Mouse (Mus musculus): ENCODE measurements around the gene 1700017N19Rik. TPM values are rescaled to one million over a fixed set of nuclear protein-coding genes. Genes with fewer than 3 reads are reported as not detected.

Gene 1700017N19Rik
- polyA plus RNA-seq (2012; rRNA removed; ENCODE audit: low replicate concordance), result not detected in 2 replicates

GRCm38 (mm10) chr10:100590323-100590722, at the start of gene 1700017N19Rik, which contains the start of gene 4930430F08Rik:
Gene 1700017N19Rik, plus strand, starts transcription at chr10:100590484.
Gene 4930430F08Rik, minus strand, starts transcription at chr10:100590423.

Other genes starting within 250 kb of the 1700017N19Rik start
- not detected in 2 replicates for gene Gm4302, start 249.6 kb upstream of the 1700017N19Rik start, polyA plus RNA-seq (2012; rRNA removed; ENCODE audit: low replicate concordance)
- gene Gm4303, start 244.5 kb upstream of the 1700017N19Rik start, polyA plus RNA-seq (2012; rRNA removed; ENCODE audit: low replicate concordance), result not detected in 2 replicates
- not detected in 2 replicates for gene Gm4305, start 239.4 kb upstream of the 1700017N19Rik start, polyA plus RNA-seq (2012; rRNA removed; ENCODE audit: low replicate concordance)
- gene Gm4307, start 229.1 kb upstream of the 1700017N19Rik start, polyA plus RNA-seq (2012; rRNA removed; ENCODE audit: low replicate concordance), result not detected in 2 replicates
- not detected in 2 replicates for gene Gm4312, start 207.9 kb upstream of the 1700017N19Rik start, polyA plus RNA-seq (2012; rRNA removed; ENCODE audit: low replicate concordance)
- gene Tmtc3, start 103.1 kb upstream of the 1700017N19Rik start, polyA plus RNA-seq (2012; rRNA removed; ENCODE audit: low replicate concordance), result 7.8 and 13.0 TPM in 2 replicates
- gene Cep290, start 102.9 kb upstream of the 1700017N19Rik start, polyA plus RNA-seq (2012; rRNA removed; ENCODE audit: low replicate concordance), result 0.42 and 0.48 TPM in 2 replicates
- 5.2 and 9.0 TPM in 2 replicates for gene 4930430F08Rik, start 61 bp upstream of the 1700017N19Rik start, polyA plus RNA-seq (2012; rRNA removed; ENCODE audit: low replicate concordance)